Mouse (Mus musculus) spleen, adult 12 weeks (tissue): ENCODE measurements around the gene Pttg1ip.
A peak's percentile ranks its signal among the peaks of the same experiment; 100 is the strongest.

Experiments used
- DNase-seq: peaks from one replicate; pipeline ENCODE4 v3.0.0; 2022; ENCODE audit warnings: low spot score

Gene Pttg1ip

DNA sequence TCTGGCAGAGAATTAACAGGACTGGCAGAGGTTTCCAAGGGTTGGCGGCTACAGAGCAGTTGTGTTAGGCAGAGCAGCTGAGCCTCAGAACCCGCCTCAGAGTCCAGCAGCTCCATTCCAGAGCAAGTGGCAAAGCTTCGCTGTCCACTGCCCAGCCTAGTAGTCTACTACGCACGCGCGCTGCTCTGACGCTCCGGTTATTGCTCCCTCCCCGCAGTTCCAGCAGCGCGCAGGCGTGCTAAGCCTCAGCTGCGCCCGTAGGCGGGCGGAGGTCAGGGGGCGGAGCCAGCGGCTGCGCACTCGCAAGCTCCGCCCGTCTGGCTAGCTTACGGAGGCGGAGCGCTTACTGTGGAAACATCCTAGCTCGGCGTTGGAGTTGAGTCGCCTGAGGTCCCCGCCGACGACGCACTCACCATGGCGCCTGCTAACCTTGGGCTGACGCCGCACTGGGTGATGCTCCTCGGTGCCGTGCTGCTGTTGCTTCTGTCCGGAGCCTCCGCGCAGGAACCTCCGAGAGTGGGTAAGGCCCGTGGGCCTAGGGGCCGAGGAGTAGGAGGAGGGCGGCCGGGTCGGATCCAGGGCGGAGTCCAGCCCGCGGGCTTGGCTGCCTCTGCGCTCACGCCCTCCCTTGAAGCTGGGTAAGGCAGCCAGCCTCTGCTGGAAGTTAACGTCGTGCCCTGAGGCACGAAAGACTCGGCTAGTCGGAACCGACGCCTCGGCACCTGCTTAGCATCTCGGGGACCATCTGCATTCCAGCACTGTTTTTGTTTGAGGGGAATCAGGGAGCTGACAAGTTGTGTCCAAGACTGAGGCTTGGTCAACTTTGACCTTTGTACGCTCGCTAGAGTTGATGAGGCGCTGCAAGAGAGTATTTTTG, at the start of gene Pttg1ip:
TSS of gene Pttg1ip (plus strand) at position 313 of the 877 bp plus-strand sequence.
- peak; percentile 91 for DNase-seq

GRCm38 (mm10) chr10:77532020-77532413, 49.5 kb upstream of the Pttg1ip start:
- DNase-seq, result no peak

GRCm38 (mm10) chr10:77536727-77537126, 44.8 kb upstream of the Pttg1ip start:
- no peak for DNase-seq

- no peak for DNase-seq
Observed at GRCm38 (mm10) chr10:77537215-77538209, 44.0 kb upstream of the Pttg1ip start.

DNA sequence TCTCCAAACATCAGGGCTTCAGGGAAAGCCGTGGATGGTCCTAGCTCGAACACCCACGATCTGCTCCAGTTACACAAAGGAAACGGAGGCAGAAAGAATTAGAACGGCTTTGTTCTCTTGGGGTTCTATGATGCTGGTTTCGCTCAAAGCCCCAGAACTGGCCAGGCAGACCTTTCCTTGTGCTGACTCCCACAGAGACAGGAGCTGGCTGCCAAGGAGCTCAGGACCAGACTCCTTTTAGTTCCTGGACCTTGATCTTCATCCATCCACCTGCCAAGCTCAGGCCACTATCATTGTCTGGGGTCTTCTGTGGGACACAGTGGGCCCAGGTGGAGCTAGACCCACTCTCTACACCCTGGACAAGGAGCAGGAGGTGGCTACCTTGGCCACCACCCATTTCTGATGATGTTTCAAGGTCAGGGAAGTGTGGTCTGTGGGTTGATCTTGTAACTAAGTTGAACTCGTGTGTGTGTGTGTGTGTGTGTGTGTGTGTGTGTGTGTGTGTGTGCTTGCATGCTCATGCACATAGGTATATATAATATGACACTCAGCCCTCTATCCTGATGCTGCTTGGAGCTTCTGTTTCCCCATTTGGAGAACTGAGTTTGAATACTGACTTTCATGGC, 42.1 kb upstream of the Pttg1ip start:
- DNase-seq, result no peak

DNA sequence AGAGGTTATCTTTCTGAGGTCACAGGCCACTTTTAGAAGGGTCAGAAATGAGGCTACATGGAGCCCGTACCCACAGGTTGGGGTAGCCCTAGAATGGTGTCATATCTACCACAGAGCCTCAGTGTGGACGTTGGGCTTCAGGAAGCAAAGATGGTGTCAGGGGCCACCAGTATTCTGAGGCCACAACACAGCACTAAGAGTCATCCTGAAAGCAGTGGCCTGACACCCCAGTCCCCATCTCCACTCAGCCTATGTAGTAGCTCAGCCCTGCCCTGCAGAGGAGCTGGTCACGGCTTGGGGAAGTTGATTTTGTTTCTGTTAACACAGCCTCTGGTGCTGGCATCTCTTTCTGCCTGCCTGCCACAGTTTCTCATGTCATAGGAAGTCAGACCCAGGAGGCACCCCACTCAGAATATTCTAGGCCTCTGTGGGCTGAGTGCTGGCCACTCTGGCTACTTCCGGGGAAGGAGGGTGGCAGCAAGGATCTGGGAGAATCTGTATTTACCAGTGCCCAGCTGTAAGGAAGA, 40.9 kb upstream of the Pttg1ip start:
- no peak for DNase-seq

DNA sequence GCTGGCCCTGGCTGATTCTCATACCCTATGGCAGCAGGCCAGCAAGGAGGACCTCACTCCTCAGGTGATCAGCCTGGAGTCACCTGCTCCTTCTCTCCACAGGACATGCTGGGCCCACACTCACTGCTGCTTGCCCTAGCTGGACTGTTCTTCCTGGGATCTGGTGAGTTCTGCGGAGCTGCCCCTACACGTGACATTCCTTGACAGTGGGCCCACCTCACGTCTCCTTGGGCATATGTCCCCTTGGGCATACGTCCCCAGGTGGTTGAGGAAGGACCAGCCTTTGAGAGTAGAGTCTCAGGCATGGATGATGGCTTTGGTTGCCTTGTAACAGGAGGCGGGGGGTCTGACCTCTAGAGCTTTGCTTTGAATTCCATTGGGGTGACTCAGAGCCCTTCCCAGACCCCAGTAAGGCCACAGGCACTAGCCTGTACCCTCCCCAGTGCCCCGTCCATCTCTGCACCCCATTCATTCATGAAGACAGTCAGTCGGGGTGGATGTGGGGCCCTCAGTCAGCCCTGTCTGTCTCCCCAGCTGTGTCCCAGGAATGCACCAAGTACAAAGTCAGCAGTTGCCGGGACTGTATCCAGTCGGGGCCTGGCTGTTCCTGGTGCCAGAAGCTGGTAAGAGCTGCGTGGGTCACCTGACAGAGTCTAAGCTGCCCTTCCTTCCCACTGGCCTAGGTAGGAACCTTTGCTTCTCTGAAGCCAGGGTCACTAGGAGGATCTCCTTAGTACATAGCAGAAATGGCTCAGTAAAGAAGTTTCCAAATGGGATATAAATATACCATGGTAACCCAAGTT, 39.5 kb upstream of the Pttg1ip start:
- no peak for DNase-seq

DNA sequence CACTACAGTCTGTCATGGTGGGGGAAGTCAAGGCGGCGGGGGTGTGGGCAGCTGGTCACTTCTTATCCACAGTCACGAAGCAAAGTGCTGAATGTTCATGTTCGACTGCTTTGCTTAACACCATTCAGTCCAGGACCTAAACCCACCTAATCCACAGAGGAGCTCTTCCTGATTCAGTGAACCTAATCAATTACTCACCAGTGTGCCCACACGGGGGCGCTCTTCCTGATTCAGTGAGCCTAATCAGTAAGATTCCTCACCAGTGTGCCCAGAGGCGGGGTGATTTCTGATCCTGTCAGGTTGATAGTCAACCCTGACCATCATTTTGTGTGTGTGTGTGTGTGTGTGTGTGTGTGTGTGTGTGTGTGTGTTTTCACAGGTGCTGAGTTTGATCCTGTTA, 38.3 kb upstream of the Pttg1ip start:
- DNase-seq, result no peak

- no peak for DNase-seq
Observed at GRCm38 (mm10) chr10:77544916-77545315, 36.6 kb upstream of the Pttg1ip start.

GRCm38 (mm10) chr10:77548576-77548975, 32.9 kb upstream of the Pttg1ip start:
- no peak for DNase-seq

DNA sequence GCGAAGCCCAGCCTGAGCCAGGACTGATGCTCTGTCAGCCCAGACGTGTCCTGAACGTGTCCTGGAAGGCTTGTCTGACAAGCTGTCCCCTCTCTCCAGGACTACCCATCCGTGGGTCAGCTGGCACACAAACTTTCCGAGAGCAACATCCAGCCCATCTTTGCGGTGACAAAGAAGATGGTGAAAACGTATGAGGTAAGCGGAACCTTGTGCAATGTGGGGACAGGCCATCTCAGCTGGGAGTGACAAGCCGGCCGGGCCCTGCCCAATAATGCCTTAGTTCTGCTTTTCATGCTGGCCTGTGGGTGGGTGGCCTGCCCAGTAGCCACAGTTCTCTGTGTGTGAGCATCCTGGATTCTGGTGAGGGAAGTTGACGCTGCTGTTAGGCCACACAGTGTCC, 30.6 kb upstream of the Pttg1ip start:
- no peak for DNase-seq

DNA sequence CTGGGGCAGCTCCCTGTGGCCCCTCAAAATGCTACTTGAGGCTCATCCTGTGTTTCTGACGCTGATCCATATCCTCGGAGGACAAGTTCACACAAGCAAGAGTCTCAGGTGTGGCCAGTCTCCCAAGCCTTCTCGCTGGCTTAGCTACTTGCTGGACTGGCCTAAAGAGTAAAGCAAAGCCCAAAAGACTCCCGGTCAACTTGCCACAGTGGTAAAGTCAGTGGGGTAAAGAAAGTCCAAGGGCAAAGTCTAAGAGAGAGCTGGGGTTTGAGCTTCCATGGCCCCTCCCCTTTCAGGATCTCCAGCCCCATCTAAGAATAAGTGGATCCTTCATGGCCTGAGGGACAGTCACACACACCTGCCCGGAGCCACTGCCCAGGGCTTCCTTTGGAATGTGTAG, 29.4 kb upstream of the Pttg1ip start:
- DNase-seq, result no peak

- DNase-seq, result no peak
Observed at GRCm38 (mm10) chr10:77553285-77553684, 28.2 kb upstream of the Pttg1ip start.

GRCm38 (mm10) chr10:77554918-77555317, 26.6 kb upstream of the Pttg1ip start:
- no peak for DNase-seq

GRCm38 (mm10) chr10:77556631-77557030, 24.9 kb upstream of the Pttg1ip start:
- DNase-seq, result no peak

DNA sequence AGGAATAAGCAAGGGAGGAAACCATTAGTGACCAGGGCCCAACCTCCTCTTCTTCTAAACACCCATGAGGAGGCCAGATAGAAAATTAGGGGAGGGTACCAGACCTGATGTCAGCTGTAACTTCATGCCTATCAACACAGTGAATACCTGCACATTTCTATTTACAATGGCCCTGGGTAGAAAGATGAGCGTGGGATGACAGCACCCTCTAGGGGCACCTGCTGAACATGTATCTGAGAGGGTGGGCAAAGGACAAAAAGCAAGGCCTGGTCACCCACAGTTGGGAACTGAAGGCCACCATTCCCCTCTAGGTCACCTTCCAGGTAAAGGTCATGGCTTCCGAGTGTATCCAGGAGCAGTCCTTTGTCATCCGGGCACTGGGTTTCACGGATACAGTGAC, 23.9 kb upstream of the Pttg1ip start:
- DNase-seq, result no peak

DNA sequence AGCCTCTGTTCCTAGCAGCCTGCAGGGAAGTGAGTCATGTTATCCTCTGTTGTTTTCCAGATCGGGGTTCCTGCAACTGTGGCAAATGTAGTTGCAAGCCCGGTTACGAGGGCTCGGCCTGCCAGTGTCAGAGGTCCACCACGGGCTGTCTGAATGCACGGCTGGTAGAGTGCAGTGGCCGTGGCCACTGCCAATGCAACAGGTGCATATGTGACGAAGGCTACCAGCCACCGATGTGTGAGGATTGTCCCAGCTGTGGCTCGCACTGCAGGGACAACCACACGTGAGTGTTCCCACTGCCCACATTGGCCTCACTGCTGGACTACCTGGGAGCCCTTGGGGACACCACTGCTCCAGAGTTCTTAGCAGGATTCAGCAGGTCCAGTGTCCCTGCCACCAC, 21.4 kb upstream of the Pttg1ip start:
- DNase-seq, result no peak

GRCm38 (mm10) chr10:77560830-77561229, 20.7 kb upstream of the Pttg1ip start:
- DNase-seq, result no peak

DNA sequence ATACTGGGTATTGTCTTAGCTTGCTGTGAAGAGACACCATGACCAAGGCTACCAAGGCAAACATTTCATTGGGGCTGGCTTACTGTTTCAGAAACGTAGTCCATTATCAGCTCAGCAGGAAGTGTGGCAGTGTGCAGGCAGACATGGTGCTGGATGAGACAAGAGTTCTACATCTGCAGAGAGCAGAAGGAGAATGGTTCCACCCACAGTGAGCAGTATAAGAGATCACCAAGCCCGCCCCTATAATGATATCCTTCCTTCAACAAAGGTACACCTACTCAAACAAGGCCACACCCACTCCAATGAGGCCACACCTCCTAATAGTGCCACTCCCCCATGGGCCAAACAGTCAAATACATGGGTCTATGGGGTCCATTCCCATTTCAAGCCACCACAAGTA, 20.0 kb upstream of the Pttg1ip start:
- no peak for DNase-seq

GRCm38 (mm10) chr10:77565005-77565404, 16.5 kb upstream of the Pttg1ip start:
- DNase-seq, result no peak

GRCm38 (mm10) chr10:77566651-77567050, 14.9 kb upstream of the Pttg1ip start:
- DNase-seq, result peak; percentile 61
